Mouse (Mus musculus) spleen, adult 2 months (tissue): ENCODE results near the gene Tubgcp6. TPM values are rescaled to one million over a fixed set of nuclear protein-coding genes. Genes with fewer than 3 reads are reported as not detected.

Source experiments
- DNase-seq, 2 experiments: peaks; one replicate each; pipeline versions ENCODE4 v3.0.0 to v3.0.0-alpha.2; 2012 to 2021; ENCODE audit warnings: low spot score in 2 of 2, low read depth in 1 of 2
- H3K27ac ChIP-seq: fragments of 200-500 bp; 2 replicates; pipeline ENCODE4 v1.5.1; 2012; ENCODE audit warnings: low read length, inconsistent platforms; ENCODE audit not compliant: insufficient read depth
- H3K27me3 ChIP-seq: fragments of 200-500 bp; 2 replicates; pipeline ENCODE4 v1.6.1; 2012; ENCODE audit warnings: mild to moderate bottlenecking, moderate library complexity, low read length, inconsistent platforms; ENCODE audit not compliant: control insufficient read depth, insufficient read depth
- H3K36me3 ChIP-seq: fragments of 200-500 bp; 2 replicates; pipeline ENCODE4 v1.6.1; 2012; ENCODE audit warnings: mild to moderate bottlenecking, low read length, inconsistent platforms; ENCODE audit not compliant: control insufficient read depth, insufficient read depth
- H3K4me1 ChIP-seq: fragments of 200-500 bp; 2 replicates; pipeline ENCODE4 v1.6.1; 2011; ENCODE audit warnings: inconsistent platforms; ENCODE audit not compliant: control insufficient read depth, insufficient read depth, insufficient read length
- H3K4me3 ChIP-seq: fragments of 200-500 bp; 2 replicates; pipeline ENCODE4 v1.5.1; 2011; ENCODE audit warnings: mild to moderate bottlenecking, inconsistent platforms; ENCODE audit not compliant: insufficient read depth, insufficient read length; ENCODE audit errors: extremely low read depth
- CTCF ChIP-seq: fragments of 200-500 bp; IDR thresholded peaks from 2 replicates; pipeline ENCODE4 v1.5.1; 2011; ENCODE audit warnings: mild to moderate bottlenecking, inconsistent platforms; ENCODE audit not compliant: insufficient read depth, insufficient read length, insufficient replicate concordance; ENCODE audit errors: extremely low read depth
- POLR2A ChIP-seq: fragments of 200-500 bp; IDR thresholded peaks from 2 replicates; pipeline ENCODE4 v1.6.1; 2011; ENCODE audit warnings: low read depth, low read length, inconsistent platforms
- WGBS: fragments of 180-500 bp; shearing (Covaris S2); methylation state at CpG from one replicate; pipeline ENCODE4 v1.1.7; 2018; 5-methylcytosine and 5-hydroxymethylcytosine counted together
- polyA plus RNA-seq: library from polyadenylated mRNA; depleted of rRNA; stranded (reverse); fragments of >200 nt; gene quantifications from 2 replicates; pipeline ENCODE4 v1.2.3, GENCODE M21; 2012

Gene Tubgcp6
- polyA plus RNA-seq, 1 experiment: 38.4 TPM

- Histone ChIP-seq H3K4me1 (peaks cover 39% of the 10 kb centered on the region; the same call in 1 of the 2 replicates), H3K27ac (peak overlapping the region; percentile 78)
Measured at GRCm38 (mm10) chr15:89148496-89149270, 25.8 kb upstream of the Tubgcp6 start.

GRCm38 (mm10) chr15:89147895-89148294 is 25.0 kb upstream of the Tubgcp6 start:
- Histone ChIP-seq H3K27ac (no peak overlapping the region), H3K36me3 (peaks cover 4% of the 10 kb centered on the region), H3K27me3 (no peaks in the 10 kb centered on the region), H3K4me3 (peak overlapping the region; percentile 7; the same call in 1 of the 2 replicates), H3K4me1 (peaks cover 39% of the 10 kb centered on the region; the same call in 1 of the 2 replicates)
- WGBS: 66% methylated on average over 4 of the region's 4 CpGs
- no peak for DNase-seq
- TF ChIP-seq POLR2A (no peak), CTCF (no peak)

More at GRCm38 (mm10) chr15:89148496-89149270, 25.8 kb upstream of the Tubgcp6 start:
- Histone ChIP-seq H3K36me3 (peaks cover 3% of the 10 kb centered on the region; the same call in 1 of the 2 replicates), H3K4me3 (peak overlapping the region; percentile 82), H3K27me3 (no peaks in the 10 kb centered on the region)
- WGBS: 14% methylated on average over 25 of the region's 25 CpGs
- no peak for DNase-seq
- TF ChIP-seq POLR2A (no peak), CTCF (no peak)

GRCm38 (mm10) chr15:89147456-89147855 is 24.5 kb upstream of the Tubgcp6 start:
- Histone ChIP-seq H3K4me3 (no peak overlapping the region), H3K27me3 (no peaks in the 10 kb centered on the region), H3K4me1 (peaks cover 39% of the 10 kb centered on the region; the same call in 1 of the 2 replicates), H3K27ac (peak overlapping the region; percentile 15), H3K36me3 (peaks cover 4% of the 10 kb centered on the region)
- no peak for DNase-seq
- 29% methylated on average over 10 of the region's 10 CpGs for WGBS
- TF ChIP-seq CTCF: no peak
- no peak for TF ChIP-seq POLR2A

GRCm38 (mm10) chr15:89147024-89147423 is 24.1 kb upstream of the Tubgcp6 start:
- Histone ChIP-seq H3K27ac (peak overlapping the region; percentile 62), H3K4me1 (peaks cover 39% of the 10 kb centered on the region; the same call in 1 of the 2 replicates), H3K27me3 (no peaks in the 10 kb centered on the region), H3K36me3 (peaks cover 4% of the 10 kb centered on the region), H3K4me3 (peak overlapping the region; percentile 53)
- DNase-seq: peak; percentile 52 to 86
- WGBS: 5% methylated on average over 16 of the region's 16 CpGs
- no peak for TF ChIP-seq POLR2A
- no peak for TF ChIP-seq CTCF

GRCm38 (mm10) chr15:89146537-89146936 is 23.6 kb upstream of the Tubgcp6 start:
- peaks cover 4% of the 10 kb centered on the region for H3K36me3 ChIP-seq
- H3K4me3 ChIP-seq: peak overlapping the region; percentile 53
- 6% methylated on average over 27 of the region's 27 CpGs for WGBS
- DNase-seq: peak; percentile 25 to 80
- peaks cover 39% of the 10 kb centered on the region; the same call in 1 of the 2 replicates for H3K4me1 ChIP-seq
- no peak; the same call in 1 of the 2 replicates for TF ChIP-seq POLR2A
- TF ChIP-seq CTCF: no peak
- no peaks in the 10 kb centered on the region for H3K27me3 ChIP-seq
- H3K27ac ChIP-seq: peak overlapping the region; percentile 62

- Histone ChIP-seq H3K4me1 (peaks cover 43% of the 10 kb centered on the region; the same call in 1 of the 2 replicates), H3K36me3 (peaks cover 4% of the 10 kb centered on the region), H3K27ac (no peak overlapping the region), H3K27me3 (no peaks in the 10 kb centered on the region), H3K4me3 (peak overlapping the region; percentile 53; the same call in 1 of the 2 replicates)
- no peak for DNase-seq
- no peak for TF ChIP-seq POLR2A
- TF ChIP-seq CTCF: no peak
- 82% methylated on average over 24 of the region's 24 CpGs for WGBS
Measured at GRCm38 (mm10) chr15:89145813-89146350, 23.0 kb upstream of the Tubgcp6 start.
